In genomic region chr5:136109042-136109441, GRCm38 (mm10) we compare ENCODE assay signal across 27 mouse cellular contexts. TPM values are rescaled to one million over a fixed set of nuclear protein-coding genes. Genes with fewer than 3 reads are reported as not detected.
DNase-seq lines count a peak whose midpoint lies in the region.
"Had no signal": no experiment of that assay in that cellular context is flagged by ENCODE, and none has a peak within 500 bp of the region (broad histone marks: within the 10 kb centered on the region; RNA-seq: fewer than 3 reads in every experiment).

No protein-coding gene starts in this region.

- H3K27ac ChIP-seq in heart, embryonic 10.5 days = no peak overlapping the region
- H3K27ac ChIP-seq in midbrain, embryonic 10.5 days (replicated peaks) = no peak overlapping the region
- H3K27ac ChIP-seq in hindbrain, embryonic 10.5 days = no peak overlapping the region
- H3K27ac ChIP-seq: embryonic facial prominence, embryonic 15.5 days; gastrocnemius, adult 2 months; heart, embryonic 13.5 days; hindbrain, embryonic 14.5 days; limb, embryonic 12.5 days; liver, embryonic 13.5 days; lung, embryonic 15.5 days; neural tube, embryonic 15.5 days had no signal

- peak; percentile 33 for DNase-seq in adrenal gland, adult 8-10 months
- no peak for DNase-seq in adrenal gland, postnatal 25 days
- peak; percentile 18 for DNase-seq in urinary bladder, postnatal 14 days (ENCODE audit: low spot score)
- DNase-seq in urinary bladder, adult 18-20 months (ENCODE audit: low spot score in 2 of 2) = no peak
- peak; percentile 12 for DNase-seq in Muller cell, postnatal 12 days (ENCODE audit: inconsistent ontology term)
- no peak for DNase-seq in heart, embryonic 10.5 days (ENCODE audit: low spot score)
- DNase-seq in midbrain, embryonic 10.5 days (ENCODE audit: low spot score) = no peak
- DNase-seq in hindbrain, embryonic 10.5 days (ENCODE audit: low spot score) = no peak
- DNase-seq: cerebellum, adult 11-12 months; cerebellum, postnatal 14 days; embryo, embryonic 11 days; gastrocnemius, adult 2 months; liver, embryonic 13.5 days; midbrain, embryonic 14.5 days; right cerebral cortex, postnatal 14 days; spleen, adult 18-20 months; thymus, postnatal 36 days had no signal

- H3K36me3 ChIP-seq in heart, embryonic 10.5 days = no peaks in the 10 kb centered on the region
- no peaks in the 10 kb centered on the region for H3K36me3 ChIP-seq in midbrain, embryonic 10.5 days
- peaks cover 1% of the 10 kb centered on the region; the same call in 1 of the 2 replicates for H3K36me3 ChIP-seq in hindbrain, embryonic 10.5 days
- H3K36me3 ChIP-seq: embryonic facial prominence, embryonic 15.5 days; heart, embryonic 13.5 days; limb, embryonic 12.5 days; liver, embryonic 13.5 days; lung, embryonic 15.5 days had no signal

- H3K27me3 ChIP-seq in heart, embryonic 10.5 days (ENCODE audit: insufficient read depth, poor library complexity, severe bottlenecking) = peaks cover 33% of the 10 kb centered on the region
- peaks cover 5% of the 10 kb centered on the region for H3K27me3 ChIP-seq in midbrain, embryonic 10.5 days (ENCODE audit: low read depth, poor library complexity, severe bottlenecking)
- H3K27me3 ChIP-seq in hindbrain, embryonic 10.5 days (ENCODE audit: insufficient read depth, poor library complexity, severe bottlenecking) = peaks cover 2% of the 10 kb centered on the region; the same call in 1 of the 2 replicates
- H3K27me3 ChIP-seq: embryonic facial prominence, embryonic 15.5 days; liver, embryonic 13.5 days; lung, embryonic 15.5 days had no signal

- WGBS in heart, embryonic 10.5 days = 64% methylated on average over 3 of the region's 3 CpGs
- 89% methylated on average over 3 of the region's 3 CpGs for WGBS in midbrain, embryonic 10.5 days
- 78% methylated on average over 3 of the region's 3 CpGs for WGBS in hindbrain, embryonic 10.5 days

- H3K4me3 ChIP-seq in heart, embryonic 10.5 days = no peak overlapping the region
- H3K4me3 ChIP-seq in midbrain, embryonic 10.5 days = no peak overlapping the region
- H3K4me3 ChIP-seq in hindbrain, embryonic 10.5 days = no peak overlapping the region
- H3K4me3 ChIP-seq: embryonic facial prominence, embryonic 15.5 days; gastrocnemius, adult 2 months; heart, embryonic 13.5 days; limb, embryonic 12.5 days; liver, embryonic 13.5 days; lung, embryonic 15.5 days; neural tube, embryonic 15.5 days had no signal

- no peaks in the 10 kb centered on the region for H3K9me3 ChIP-seq in heart, embryonic 10.5 days
- no peaks in the 10 kb centered on the region for H3K9me3 ChIP-seq in midbrain, embryonic 10.5 days (replicated peaks)
- H3K9me3 ChIP-seq in hindbrain, embryonic 10.5 days = peaks cover 5% of the 10 kb centered on the region; the same call in 1 of the 2 replicates
- H3K9me3 ChIP-seq: embryonic facial prominence, embryonic 15.5 days; heart, embryonic 13.5 days; lung, embryonic 15.5 days; neural tube, embryonic 15.5 days had no signal

- no peaks in the 10 kb centered on the region for H3K4me1 ChIP-seq in heart, embryonic 10.5 days
- no peaks in the 10 kb centered on the region for H3K4me1 ChIP-seq in midbrain, embryonic 10.5 days
- H3K4me1 ChIP-seq in hindbrain, embryonic 10.5 days (replicated peaks) = no peaks in the 10 kb centered on the region
- H3K4me1 ChIP-seq: embryonic facial prominence, embryonic 15.5 days; heart, embryonic 13.5 days; limb, embryonic 12.5 days; lung, embryonic 15.5 days; neural tube, embryonic 15.5 days had no signal

RNA-seq across cellular contexts. Expression of gene Polr2j, which starts 7.4 kb away (rescaled TPM):
- total RNA-seq in adrenal gland, adult 8-10 months (2022) = 10 to 100 TPM; 74.7 to 93.5 (median 85.9) TPM
- 76.9 and 82.2 TPM in 2 replicates for total RNA-seq in adrenal gland, postnatal 25 days (2021)
- 180 and 217 TPM in 2 replicates for polyA plus RNA-seq in heart, embryonic 10.5 days (2016; fragmentation: Nextera tagmentation; extraction: Ambion mirVana)
- polyA plus RNA-seq in midbrain, embryonic 10.5 days (2016; fragmentation: Nextera tagmentation; extraction: Ambion mirVana) = 286 and 311 TPM in 2 replicates
- polyA plus RNA-seq in hindbrain, embryonic 10.5 days (2016; fragmentation: Nextera tagmentation; extraction: Ambion mirVana) = 288 and 292 TPM in 2 replicates

RNA-seq across cellular contexts. Expression of gene Rasa4, which starts 25.3 kb away (rescaled TPM):
- 10 to 100 TPM; 15.0 to 39.0 (median 29.5) TPM for total RNA-seq in adrenal gland, adult 8-10 months (2022)
- 13.8 and 19.1 TPM in 2 replicates for total RNA-seq in adrenal gland, postnatal 25 days (2021)
- 0.54 and 2.0 TPM in 2 replicates for polyA plus RNA-seq in heart, embryonic 10.5 days (2016; fragmentation: Nextera tagmentation; extraction: Ambion mirVana)
- 3.6 and 6.3 TPM in 2 replicates for polyA plus RNA-seq in midbrain, embryonic 10.5 days (2016; fragmentation: Nextera tagmentation; extraction: Ambion mirVana)
- polyA plus RNA-seq in hindbrain, embryonic 10.5 days (2016; fragmentation: Nextera tagmentation; extraction: Ambion mirVana) = 4.8 and 5.5 TPM in 2 replicates

RNA-seq across cellular contexts. Expression of gene Lrwd1, which starts 26.8 kb away (rescaled TPM):
- total RNA-seq in adrenal gland, adult 8-10 months (2022) = 10 to 100 TPM; 10.8 to 21.6 (median 14.9) TPM
- total RNA-seq in adrenal gland, postnatal 25 days (2021) = 13.8 and 14.3 TPM in 2 replicates
- polyA plus RNA-seq in heart, embryonic 10.5 days (2016; fragmentation: Nextera tagmentation; extraction: Ambion mirVana) = 31.5 and 42.2 TPM in 2 replicates
- polyA plus RNA-seq in midbrain, embryonic 10.5 days (2016; fragmentation: Nextera tagmentation; extraction: Ambion mirVana) = 56.9 and 59.0 TPM in 2 replicates
- 54.3 and 59.7 TPM in 2 replicates for polyA plus RNA-seq in hindbrain, embryonic 10.5 days (2016; fragmentation: Nextera tagmentation; extraction: Ambion mirVana)

RNA-seq across cellular contexts. Expression of gene Alkbh4, which starts 26.9 kb away (rescaled TPM):
- 10 to 100 TPM in 1 of 4 experiments, 1 to 10 TPM in 3; 8.3 to 11.1 (median 8.7) TPM for total RNA-seq in adrenal gland, adult 8-10 months (2022)
- total RNA-seq in adrenal gland, postnatal 25 days (2021) = 8.8 and 9.5 TPM in 2 replicates
- polyA plus RNA-seq in heart, embryonic 10.5 days (2016; fragmentation: Nextera tagmentation; extraction: Ambion mirVana) = 18.0 and 21.7 TPM in 2 replicates
- polyA plus RNA-seq in midbrain, embryonic 10.5 days (2016; fragmentation: Nextera tagmentation; extraction: Ambion mirVana) = 27.1 and 27.5 TPM in 2 replicates
- 25.1 and 25.7 TPM in 2 replicates for polyA plus RNA-seq in hindbrain, embryonic 10.5 days (2016; fragmentation: Nextera tagmentation; extraction: Ambion mirVana)

RNA-seq across cellular contexts. Expression of gene Upk3bl, which starts 54.8 kb away (rescaled TPM):
- under 1 TPM in 1 of 4 experiments, not detected in 3; 0.41 TPM for total RNA-seq in adrenal gland, adult 8-10 months (2022)
- not detected in 2 replicates for total RNA-seq in adrenal gland, postnatal 25 days (2021)
- 0.87 and 2.6 TPM in 2 replicates for polyA plus RNA-seq in heart, embryonic 10.5 days (2016; fragmentation: Nextera tagmentation; extraction: Ambion mirVana)
- polyA plus RNA-seq in midbrain, embryonic 10.5 days (2016; fragmentation: Nextera tagmentation; extraction: Ambion mirVana) = 0.50 and 0.72 TPM in 2 replicates
- 1.1 and 1.8 TPM in 2 replicates for polyA plus RNA-seq in hindbrain, embryonic 10.5 days (2016; fragmentation: Nextera tagmentation; extraction: Ambion mirVana)
- total RNA-seq: gastrocnemius, adult 2 months; granulocyte monocyte progenitor cell, adult 5-6 weeks; heart, postnatal 25 days; layer of hippocampus, postnatal 10 days had no signal
- polyA plus RNA-seq: activated CD4-positive, CD25-positive, alpha-beta regulatory T cell, adult 4 months; hindbrain, embryonic 14.5 days; midbrain, embryonic 14.5 days; neural tube, embryonic 15.5 days had no signal

Comparison
In these comparisons a context has a peak if more than half of its experiments do, and no peak if none do; other contexts are left out.
1. DNase-seq: peak in adrenal gland, adult 8-10 months (single experiment), urinary bladder, postnatal 14 days (single experiment) and Muller cell, postnatal 12 days (single experiment); none in adrenal gland, postnatal 25 days (single experiment), urinary bladder, adult 18-20 months (0 of 2), heart, embryonic 10.5 days (single experiment), midbrain, embryonic 10.5 days (single experiment) and hindbrain, embryonic 10.5 days (single experiment).